Mouse (Mus musculus) heart, embryonic 13.5 days (tissue): ENCODE measurements around the gene Galnt10. TPM values are rescaled to one million over a fixed set of nuclear protein-coding genes. Genes with fewer than 3 reads are reported as not detected.

ENCODE experiments used
- ATAC-seq: fragments of 200-750 bp; cut with Nextera tagmentation; 2 replicates; pipeline ENCODE4 v1.8.0; 2017; ENCODE audit warnings: moderate TSS enrichment; ENCODE audit not compliant: insufficient number of reproducible peaks, low FRiP score, low TSS enrichment; ENCODE audit errors: extremely low read depth
- H3K27ac ChIP-seq: fragments of 300-500 bp; sonication (generic); replicated peaks from 2 replicates; pipeline ENCODE4 v1.5.1; 2015; ENCODE audit warnings: moderate library complexity, mild to moderate bottlenecking, inconsistent platforms
- H3K27me3 ChIP-seq: fragments of 300-500 bp; sonication (generic); replicated peaks from 2 replicates; pipeline ENCODE4 v1.6.1; 2015; ENCODE audit warnings: mild to moderate bottlenecking, inconsistent platforms
- H3K36me3 ChIP-seq: fragments of 300-500 bp; sonication (generic); 2 replicates; pipeline ENCODE4 v1.6.1; 2015; ENCODE audit warnings: mild to moderate bottlenecking, inconsistent platforms
- H3K4me1 ChIP-seq: fragments of 300-500 bp; sonication (generic); 2 replicates; pipeline ENCODE4 v1.6.1; 2015; ENCODE audit warnings: inconsistent platforms
- H3K4me2 ChIP-seq: fragments of 300-500 bp; sonication (generic); 2 replicates; pipeline ENCODE4 v1.6.1; 2015; ENCODE audit warnings: inconsistent platforms, mild to moderate bottlenecking, moderate library complexity
- H3K4me3 ChIP-seq: fragments of 300-500 bp; sonication (generic); 2 replicates; pipeline ENCODE4 v1.5.1; 2015; ENCODE audit warnings: moderate library complexity, mild to moderate bottlenecking, inconsistent platforms
- H3K9ac ChIP-seq: fragments of 300-500 bp; sonication (generic); 2 replicates; pipeline ENCODE4 v1.6.1; 2015; ENCODE audit warnings: inconsistent platforms, mild to moderate bottlenecking, moderate library complexity
- H3K9me3 ChIP-seq: fragments of 300-500 bp; sonication (generic); 2 replicates; pipeline ENCODE4 v1.6.1; 2016; ENCODE audit warnings: inconsistent platforms
- WGBS: fragments of 180-500 bp; shearing (Covaris S2); methylation state at CpG from one replicate; pipeline ENCODE4 v1.1.7; 2015; ENCODE audit warnings: mixed read lengths; 5-methylcytosine and 5-hydroxymethylcytosine counted together
- polyA plus RNA-seq: library from polyadenylated mRNA; unstranded; fragments of >200 nt; fragmentation: Nextera tagmentation; extraction: Ambion mirVana; gene quantifications from 2 replicates; pipeline ENCODE4 v1.2.1, GENCODE M21; 2015

The Galnt10 gene
- polyA plus RNA-seq, 1 experiment from 2014 or later = 11.4 TPM

DNA sequence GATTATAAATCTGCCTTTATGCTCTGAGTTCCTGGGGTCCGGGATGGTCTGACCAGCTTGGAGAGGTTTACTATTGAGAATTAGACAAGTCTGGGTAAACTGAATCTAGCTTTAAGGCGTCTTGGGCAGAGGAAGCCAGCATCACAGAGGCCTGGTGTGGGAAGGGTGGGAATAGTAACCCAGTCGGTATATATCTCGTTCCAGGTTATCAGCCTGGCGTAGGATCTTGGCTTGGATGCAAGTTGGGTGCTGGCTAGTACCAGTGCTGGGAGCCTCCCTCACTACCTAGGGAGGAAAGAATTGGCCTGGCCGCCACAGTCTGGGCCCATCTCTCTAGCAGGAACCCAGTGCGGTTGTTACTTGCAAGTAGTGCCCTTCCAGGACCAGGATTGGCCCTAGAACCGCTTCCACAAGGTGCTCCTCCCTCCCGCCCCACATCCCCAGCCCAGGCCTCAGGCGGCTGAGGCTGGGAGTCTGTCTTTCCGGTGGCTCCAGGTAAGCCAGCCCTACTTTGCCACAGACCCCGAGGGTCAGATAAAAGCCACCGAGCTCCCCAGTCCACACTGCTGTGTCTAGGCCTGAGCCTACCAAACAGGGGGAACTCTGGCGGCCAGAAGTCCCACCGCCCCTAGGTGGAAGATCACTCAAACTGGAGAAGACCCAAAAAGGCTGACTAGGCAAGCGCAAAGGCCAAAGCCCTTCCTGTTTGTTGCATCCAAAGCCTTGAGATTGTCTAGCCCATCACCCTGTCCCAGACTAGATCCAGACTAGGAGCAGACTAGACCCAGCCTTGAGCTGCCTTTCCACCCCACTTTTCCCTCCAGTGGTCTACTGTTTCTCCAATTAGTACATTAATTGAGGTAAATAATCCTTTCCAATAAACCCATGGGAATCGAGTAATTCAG lies 184.9 kb downstream of the Galnt10 start:
- Histone ChIP-seq H3K4me3 (peak overlapping the region; percentile 53), H3K9ac (peak overlapping the region; percentile 83), H3K4me2 (peak overlapping the region; percentile 76), H3K36me3 (no peaks in the 10 kb centered on the region), H3K27ac (peak overlapping the region; percentile 86), H3K9me3 (no peaks in the 10 kb centered on the region), H3K4me1 (peaks cover 43% of the 10 kb centered on the region), H3K27me3 (peaks cover 93% of the 10 kb centered on the region)
- WGBS = 31% methylated on average over 17 of the region's 17 CpGs
- no peak for ATAC-seq

DNA sequence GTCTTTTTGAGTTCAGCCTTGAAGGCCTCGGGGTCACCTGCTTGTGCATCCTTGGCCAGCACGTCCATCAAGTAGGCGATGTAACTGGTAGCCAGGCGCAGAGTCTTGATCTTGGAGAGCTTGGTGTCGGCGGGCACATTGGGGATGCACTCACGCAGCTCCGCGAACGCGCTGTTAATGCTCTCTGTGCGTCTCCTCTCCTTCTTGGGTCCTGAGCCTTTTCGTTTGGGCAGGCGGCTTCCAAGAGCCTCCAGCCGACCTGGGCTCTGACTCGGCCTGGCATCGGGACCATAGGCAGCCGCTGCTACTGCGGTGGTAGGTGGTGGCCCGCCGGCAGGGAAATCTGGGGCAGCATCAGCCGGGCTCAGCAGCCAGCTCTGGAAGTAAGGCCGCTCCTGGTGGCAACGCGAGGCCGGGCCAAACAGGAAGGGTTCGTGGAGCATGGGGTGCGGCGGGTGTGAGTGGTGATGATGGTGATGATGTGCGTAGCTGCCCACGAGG lies 186.1 kb downstream of the Galnt10 start:
- no peak for ATAC-seq

DNA sequence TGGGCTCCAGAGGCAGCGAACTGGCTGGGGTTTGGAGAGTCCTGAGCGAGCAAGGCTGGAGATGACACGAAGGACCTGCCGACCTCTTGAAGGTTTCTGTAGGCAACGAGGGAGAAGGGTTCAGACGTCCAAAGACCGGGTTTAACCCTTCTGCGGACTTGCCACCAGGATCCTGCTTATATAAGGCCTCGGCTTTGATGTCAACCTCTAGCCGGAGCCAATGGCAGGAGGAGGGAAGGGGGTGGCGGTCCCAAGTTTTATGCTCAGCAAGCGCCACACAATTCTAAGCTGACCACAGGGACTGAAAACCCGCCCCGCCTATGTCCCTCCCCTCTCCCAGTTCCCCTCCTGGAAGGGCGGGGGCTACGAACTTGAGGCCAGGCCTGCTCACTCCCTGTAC lies 186.6 kb downstream of the Galnt10 start:
- Histone ChIP-seq H3K4me3 (peak overlapping the region; percentile 53), H3K4me2 (peak overlapping the region; percentile 76)

More for the DNA sequence above, 186.1 kb downstream of the Galnt10 start:
- no peaks in the 10 kb centered on the region for H3K36me3 ChIP-seq
- WGBS = 7% methylated on average over 31 of the region's 31 CpGs
- H3K4me3 ChIP-seq = peak overlapping the region; percentile 53
- peaks cover 52% of the 10 kb centered on the region for H3K4me1 ChIP-seq
- peak overlapping the region; percentile 86 for H3K27ac ChIP-seq
- H3K9me3 ChIP-seq = no peaks in the 10 kb centered on the region
- peak overlapping the region; percentile 83 for H3K9ac ChIP-seq
- peak overlapping the region; percentile 76 for H3K4me2 ChIP-seq
- peaks cover 96% of the 10 kb centered on the region for H3K27me3 ChIP-seq

DNA sequence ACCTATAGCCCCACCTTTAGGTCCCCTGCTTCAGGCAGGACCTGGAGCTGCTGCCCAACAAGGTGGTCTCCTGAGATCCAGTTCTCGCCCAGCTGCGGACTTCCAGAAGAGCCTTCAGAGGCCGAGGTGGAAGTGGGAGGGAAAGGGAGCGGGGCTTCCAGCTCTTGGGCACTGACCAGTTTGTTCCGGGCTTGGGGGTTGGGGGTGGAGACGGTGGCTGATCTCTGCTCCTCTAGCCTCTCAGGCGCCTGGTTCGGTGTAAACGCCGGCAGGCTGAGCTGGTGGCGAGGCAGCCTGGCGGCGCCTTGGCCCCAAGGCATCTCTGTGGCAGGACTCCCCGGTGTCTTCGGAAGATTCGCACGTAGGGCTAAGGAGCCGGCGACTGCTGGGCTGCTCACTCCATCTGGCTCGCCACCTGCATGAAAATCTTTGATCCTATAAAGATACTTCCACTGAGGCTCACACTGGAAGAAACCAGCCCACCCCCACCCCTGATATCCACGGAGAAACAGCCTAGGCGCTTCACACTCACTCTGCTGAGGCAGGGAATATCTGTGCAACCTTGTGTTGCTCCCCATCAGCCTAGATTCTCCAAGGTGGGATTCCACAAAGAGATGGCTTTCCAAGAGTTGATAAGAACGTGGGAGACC lies 187.4 kb downstream of the Galnt10 start, which contains the start of gene Hand1:
TSS of gene Hand1 (minus strand) at position 267 of the 650 bp plus-strand sequence.
- Histone ChIP-seq H3K27ac (peak within 1 kb of the TSS; percentile 86), H3K9me3 (no peaks in the 10 kb centered on the region), H3K27me3 (peaks cover 96% of the 10 kb centered on the region), H3K9ac (peak within 1 kb of the TSS; percentile 83), H3K4me1 (peaks cover 53% of the 10 kb centered on the region), H3K36me3 (no peaks in the 10 kb centered on the region), H3K4me2 (peak within 1 kb of the TSS; percentile 76), H3K4me3 (peak within 1 kb of the TSS; percentile 53)
- WGBS = 10% methylated on average over 23 of the region's 23 CpGs
- ATAC-seq = no peak

More for the DNA sequence above, 186.6 kb downstream of the Galnt10 start:
- H3K27me3 ChIP-seq = peaks cover 96% of the 10 kb centered on the region
- peaks cover 55% of the 10 kb centered on the region for H3K4me1 ChIP-seq
- peak overlapping the region; percentile 83 for H3K9ac ChIP-seq
- ATAC-seq = no peak
- peak overlapping the region; percentile 86 for H3K27ac ChIP-seq
- no peaks in the 10 kb centered on the region for H3K9me3 ChIP-seq
- 15% methylated on average over 16 of the region's 16 CpGs for whole genome bisulfite sequencing
- H3K36me3 ChIP-seq = no peaks in the 10 kb centered on the region

DNA sequence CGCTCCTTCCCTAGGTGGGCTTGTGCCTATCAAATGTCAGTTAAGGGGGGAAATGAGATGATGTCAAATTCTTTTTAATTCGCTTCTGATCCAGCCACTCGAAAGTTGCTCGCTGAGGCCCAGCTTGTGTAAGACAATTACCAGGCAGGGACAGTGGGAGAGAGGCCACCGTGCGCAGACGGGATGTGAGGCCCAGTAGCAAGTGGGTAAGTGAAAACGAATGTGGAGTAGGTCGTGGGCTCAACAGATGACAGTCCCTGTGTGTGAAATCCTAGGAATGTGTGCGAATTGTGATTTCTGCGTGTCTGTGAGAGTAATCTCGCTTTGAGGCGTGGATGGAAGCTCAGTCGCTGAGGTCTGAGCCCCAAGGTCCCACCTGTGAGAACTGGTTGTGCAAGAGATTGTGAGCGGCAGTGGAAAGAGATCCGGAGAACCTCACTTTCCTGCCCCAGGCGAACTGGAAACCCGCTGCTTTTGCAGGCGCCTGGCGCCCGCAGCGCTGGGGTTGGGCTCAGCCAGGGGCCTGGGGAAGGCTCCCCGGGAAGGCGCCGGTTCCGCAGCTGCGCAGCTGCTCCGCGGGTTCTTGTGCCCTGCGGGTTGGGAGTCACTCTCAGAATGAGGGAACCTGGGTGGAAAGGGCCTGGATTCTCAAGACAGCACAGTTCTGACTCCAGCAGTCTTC lies 188.2 kb downstream of the Galnt10 start:
- 7% methylated on average over 30 of the region's 30 CpGs for WGBS
- peaks cover 97% of the 10 kb centered on the region for H3K27me3 ChIP-seq
- H3K4me3 ChIP-seq = peak overlapping the region; percentile 42
- peak overlapping the region; percentile 86 for H3K27ac ChIP-seq
- H3K36me3 ChIP-seq = no peaks in the 10 kb centered on the region
- ATAC-seq = no peak
- peaks cover 45% of the 10 kb centered on the region for H3K4me1 ChIP-seq
- peak overlapping the region; percentile 76 for H3K4me2 ChIP-seq
- H3K9me3 ChIP-seq = no peaks in the 10 kb centered on the region
- peak overlapping the region; percentile 80 for H3K9ac ChIP-seq

DNA sequence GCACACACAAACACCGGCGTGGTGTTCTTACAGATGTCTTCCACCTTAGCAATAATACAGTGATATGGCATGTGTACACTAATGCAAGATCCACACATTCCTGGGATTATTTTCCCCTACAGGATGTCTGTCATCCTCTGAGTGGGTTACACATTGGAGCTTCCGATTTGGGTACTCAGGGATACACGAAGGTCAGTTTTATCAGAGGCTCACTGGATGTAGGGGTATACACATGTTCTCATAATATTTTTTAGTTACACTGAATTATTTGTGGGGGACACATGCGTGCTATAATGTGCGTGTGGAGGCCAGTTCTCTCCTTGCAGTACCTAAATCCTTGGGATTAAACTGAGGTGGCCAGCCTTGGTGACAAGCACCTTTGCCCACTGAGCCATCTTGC lies 188.8 kb downstream of the Galnt10 start:
- 22% methylated on average over 6 of the region's 6 CpGs for WGBS
- H3K9me3 ChIP-seq = no peaks in the 10 kb centered on the region
- H3K9ac ChIP-seq = peak overlapping the region; percentile 80
- peaks cover 99% of the 10 kb centered on the region for H3K27me3 ChIP-seq
- peaks cover 40% of the 10 kb centered on the region for H3K4me1 ChIP-seq
- peak overlapping the region; percentile 76 for H3K4me2 ChIP-seq
- no peaks in the 10 kb centered on the region for H3K36me3 ChIP-seq
- H3K4me3 ChIP-seq = peak overlapping the region; percentile 42
- ATAC-seq = no peak
- H3K27ac ChIP-seq = peak overlapping the region; percentile 86

- Histone ChIP-seq H3K4me1 (peaks cover 36% of the 10 kb centered on the region), H3K27me3 (peaks cover 99% of the 10 kb centered on the region), H3K27ac (0 out of 2 replicates have a peak overlapping the region, but pooled peaks have one; percentile 48), H3K9ac (no peak overlapping the region), H3K36me3 (no peaks in the 10 kb centered on the region), H3K4me2 (peak overlapping the region; percentile 4; the same call in 1 of the 2 replicates), H3K4me3 (no peak overlapping the region), H3K9me3 (no peaks in the 10 kb centered on the region)
- no peak for ATAC-seq
- WGBS = 21% methylated on average over 2 of the region's 2 CpGs
These were observed 190.1 kb downstream of the Galnt10 start for GRCm38 (mm10) chr11:57835331-57835730.

- no peak for ATAC-seq
- Histone ChIP-seq H3K4me3 (no peak overlapping the region), H3K4me2 (peak overlapping the region; percentile 67; the same call in 1 of the 2 replicates)
These were observed 190.7 kb downstream of the Galnt10 start for GRCm38 (mm10) chr11:57835931-57836330.

GRCm38 (mm10) chr11:57836401-57836800 lies 191.2 kb downstream of the Galnt10 start:
- peaks cover 99% of the 10 kb centered on the region for H3K27me3 ChIP-seq
- peaks cover 36% of the 10 kb centered on the region for H3K4me1 ChIP-seq
- H3K4me3 ChIP-seq = peak overlapping the region; percentile 38
- peak overlapping the region; percentile 73 for H3K9ac ChIP-seq
- H3K36me3 ChIP-seq = no peaks in the 10 kb centered on the region
- peak overlapping the region; percentile 67 for H3K4me2 ChIP-seq
- ATAC-seq = no peak
- 21% methylated on average over 9 of the region's 9 CpGs for WGBS
- no peaks in the 10 kb centered on the region for H3K9me3 ChIP-seq
- peak overlapping the region; percentile 48 for H3K27ac ChIP-seq

More at GRCm38 (mm10) chr11:57835931-57836330, 190.7 kb downstream of the Galnt10 start:
- peaks cover 99% of the 10 kb centered on the region for H3K27me3 ChIP-seq
- H3K36me3 ChIP-seq = no peaks in the 10 kb centered on the region
- H3K4me1 ChIP-seq = peaks cover 36% of the 10 kb centered on the region
- no peaks in the 10 kb centered on the region for H3K9me3 ChIP-seq
- 27% methylated on average over 3 of the region's 3 CpGs for WGBS
- peak overlapping the region; percentile 48; the same call in 1 of the 2 replicates for H3K27ac ChIP-seq
- H3K9ac ChIP-seq = peak overlapping the region; percentile 73; the same call in 1 of the 2 replicates
